Mouse (Mus musculus) embryo, embryonic 10.5 days (tissue): ENCODE data around the gene Ociad2.
"Not testable (repeated sequence)": the region's sequence is repeated elsewhere in the genome, so short reads cannot be mapped to it uniquely, and the experiment has no call there.

Experiments
- DNase-seq: peaks from one replicate; pipeline ENCODE4 v3.0.0-alpha.2; 2015; ENCODE audit warnings: low spot score

Gene Ociad2

GRCm38 (mm10) chr5:73353519-73353918, 12.7 kb upstream of the Ociad2 start:
- no peak for DNase-seq

- DNase-seq = no peak
Observed at GRCm38 (mm10) chr5:73351796-73352195, 11.0 kb upstream of the Ociad2 start.

GRCm38 (mm10) chr5:73349514-73349913, 8.7 kb upstream of the Ociad2 start:
- no peak for DNase-seq

- DNase-seq = no peak
Observed at GRCm38 (mm10) chr5:73345254-73345653, 4.4 kb upstream of the Ociad2 start.

GRCm38 (mm10) chr5:73344310-73344709, 3.5 kb upstream of the Ociad2 start:
- peak; percentile 28 for DNase-seq

- no peak for DNase-seq
Observed at GRCm38 (mm10) chr5:73342701-73343355, 2.0 kb upstream of the Ociad2 start.

GRCm38 (mm10) chr5:73339779-73340722, 777 bp downstream of the Ociad2 start:
- no peak for DNase-seq

- DNase-seq = no peak
Observed at GRCm38 (mm10) chr5:73338832-73339163, 2.0 kb downstream of the Ociad2 start.

GRCm38 (mm10) chr5:73337961-73338831, 2.6 kb downstream of the Ociad2 start:
- DNase-seq = peak; percentile 60

- no peak for DNase-seq
Observed at GRCm38 (mm10) chr5:73336448-73336847, 4.4 kb downstream of the Ociad2 start.

GRCm38 (mm10) chr5:73331002-73331401, 9.8 kb downstream of the Ociad2 start:
- DNase-seq = peak; percentile 30

GRCm38 (mm10) chr5:73324526-73325170, 16.2 kb downstream of the Ociad2 start:
- DNase-seq = no peak

GRCm38 (mm10) chr5:73323602-73324001, 17.2 kb downstream of the Ociad2 start:
- no peak for DNase-seq

GRCm38 (mm10) chr5:73322684-73323083, 18.1 kb downstream of the Ociad2 start:
- not testable (repeated sequence) for DNase-seq

- DNase-seq = no peak
Observed at GRCm38 (mm10) chr5:73319306-73319705, 21.5 kb downstream of the Ociad2 start.

- DNase-seq = no peak
Observed at GRCm38 (mm10) chr5:73314654-73315053, 26.2 kb downstream of the Ociad2 start.

GRCm38 (mm10) chr5:73313591-73313990, 27.2 kb downstream of the Ociad2 start:
- DNase-seq = no peak

- no peak for DNase-seq
Observed at GRCm38 (mm10) chr5:73311458-73311857, 29.4 kb downstream of the Ociad2 start.

GRCm38 (mm10) chr5:73310401-73310800, 30.4 kb downstream of the Ociad2 start:
- DNase-seq = no peak

- no peak for DNase-seq
Observed at GRCm38 (mm10) chr5:73309496-73309895, 31.3 kb downstream of the Ociad2 start.

GRCm38 (mm10) chr5:73307297-73307696, 33.5 kb downstream of the Ociad2 start:
- no peak for DNase-seq

GRCm38 (mm10) chr5:73306486-73306885, 34.3 kb downstream of the Ociad2 start:
- no peak for DNase-seq
